Mouse (Mus musculus) left cerebral cortex, postnatal 4 days (tissue): ENCODE measurements around the gene Ass1. TPM values are rescaled to one million over a fixed set of nuclear protein-coding genes. Genes with fewer than 3 reads are reported as not detected.

Experiments
- DNase-seq: peaks from one replicate; pipeline ENCODE4 v3.0.0-alpha.2; 2022
- intact Hi-C: fragments of 180-260 bp; cut with DNase I; formaldehyde crosslinking; loops from one replicate; pipeline ENCODE4 v1.15.1; 2025
- total RNA-seq, 2 experiments: library from RNA; stranded (reverse); gene quantifications; 2 replicates each; pipeline ENCODE4 v1.2.3; 2021

The Ass1 gene
- total RNA-seq, 2 experiments from 2014 or later: 14.7 to 18.2 TPM

GRCm38 (mm10) chr2:31458460-31458859, 11.5 kb upstream of the Ass1 start:
- DNase-seq: no peak
- intact Hi-C loops: no loop called here

DNA sequence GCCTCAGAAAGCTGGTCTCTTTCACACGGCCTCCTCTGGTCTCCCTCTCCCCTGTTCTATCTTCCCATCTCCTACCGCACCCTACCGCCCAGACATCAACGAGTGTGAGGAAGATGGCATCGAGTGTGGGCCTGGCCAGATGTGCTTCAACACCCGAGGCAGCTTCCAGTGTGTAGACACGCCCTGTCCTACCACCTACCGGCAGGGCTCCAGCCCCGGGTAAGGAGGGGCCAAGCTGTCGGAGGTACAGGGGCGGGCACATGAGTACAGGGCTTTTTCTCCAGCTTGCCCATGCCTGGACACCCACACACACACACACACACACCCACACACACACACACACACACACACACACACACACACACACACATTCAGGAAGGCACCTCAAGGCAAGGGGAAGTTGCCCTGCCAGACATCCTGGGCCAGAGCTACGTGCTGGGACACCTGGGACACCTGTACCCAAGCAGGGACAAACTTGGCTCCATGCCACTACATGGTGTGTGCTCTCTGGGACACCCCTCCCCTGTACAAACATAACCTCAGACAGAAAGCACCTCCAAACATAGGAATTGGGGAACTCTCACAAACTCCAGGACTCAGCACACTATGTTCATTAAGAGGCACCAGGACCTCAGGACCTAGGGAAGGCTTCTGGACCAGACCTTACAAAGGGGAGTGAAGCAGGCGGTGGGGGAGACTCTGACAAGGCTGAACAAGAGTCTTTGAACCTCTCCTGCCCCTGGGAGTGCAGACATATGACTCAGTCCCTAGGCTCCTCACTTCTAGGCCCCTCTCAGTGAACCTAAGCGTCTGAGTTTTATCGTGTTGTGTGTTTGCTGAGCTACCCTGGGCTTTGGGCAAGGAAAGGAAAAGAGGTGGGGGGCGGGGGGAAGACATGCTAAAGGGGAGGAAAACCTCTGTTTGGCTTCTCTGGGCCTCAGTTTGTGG, 10.7 kb upstream of the Ass1 start:
- DNase-seq: no peak
- intact Hi-C loops: no loop called here

GRCm38 (mm10) chr2:31460025-31460571, 9.9 kb upstream of the Ass1 start:
- DNase-seq: peak; percentile 53
- intact Hi-C loops: no loop called here

DNA sequence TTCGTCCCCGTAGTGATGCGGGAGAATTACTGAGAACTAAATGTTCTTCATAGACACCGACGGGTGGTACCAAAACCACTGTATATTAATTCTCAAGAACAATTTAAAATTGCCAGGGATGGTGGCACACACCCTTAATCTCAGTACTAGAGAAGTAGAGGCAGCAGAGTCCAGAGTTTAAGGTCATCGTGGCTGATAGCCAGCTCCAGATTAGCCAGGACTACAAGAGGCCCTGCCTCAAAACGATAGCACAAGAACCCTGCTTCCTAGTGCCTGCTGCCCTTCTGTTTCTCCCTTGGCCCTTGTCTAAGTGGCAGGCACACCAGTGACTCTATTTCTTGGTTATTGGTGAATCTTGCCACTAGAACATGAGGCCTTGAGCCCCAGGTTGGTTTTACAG, 9.1 kb upstream of the Ass1 start:
- intact Hi-C loops: no loop called here
- DNase-seq: no peak

- intact Hi-C loops: no loop called here
- DNase-seq: no peak
Observed at GRCm38 (mm10) chr2:31462051-31462450, 8.0 kb upstream of the Ass1 start.

DNA sequence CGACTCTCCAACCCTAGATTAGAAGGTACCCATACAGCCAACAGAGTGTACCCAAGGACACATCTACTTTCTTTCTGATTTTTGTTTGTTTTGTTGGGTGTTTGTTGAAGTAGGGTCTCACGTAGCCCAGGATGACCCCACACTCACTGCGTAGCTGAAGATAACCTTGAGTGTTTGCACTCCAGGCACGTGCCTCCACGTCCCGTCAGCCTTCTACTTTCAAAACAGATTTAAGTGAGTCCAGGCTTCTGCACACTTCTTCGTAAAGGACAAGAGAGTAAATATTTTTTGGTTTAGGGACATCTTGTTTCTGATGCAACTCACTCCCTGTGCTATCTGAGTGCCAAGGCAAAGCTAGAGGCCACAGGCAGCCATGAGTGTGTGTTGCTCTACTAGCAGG, 6.8 kb upstream of the Ass1 start:
- no peak for DNase-seq
- intact Hi-C loops: no loop called here

DNA sequence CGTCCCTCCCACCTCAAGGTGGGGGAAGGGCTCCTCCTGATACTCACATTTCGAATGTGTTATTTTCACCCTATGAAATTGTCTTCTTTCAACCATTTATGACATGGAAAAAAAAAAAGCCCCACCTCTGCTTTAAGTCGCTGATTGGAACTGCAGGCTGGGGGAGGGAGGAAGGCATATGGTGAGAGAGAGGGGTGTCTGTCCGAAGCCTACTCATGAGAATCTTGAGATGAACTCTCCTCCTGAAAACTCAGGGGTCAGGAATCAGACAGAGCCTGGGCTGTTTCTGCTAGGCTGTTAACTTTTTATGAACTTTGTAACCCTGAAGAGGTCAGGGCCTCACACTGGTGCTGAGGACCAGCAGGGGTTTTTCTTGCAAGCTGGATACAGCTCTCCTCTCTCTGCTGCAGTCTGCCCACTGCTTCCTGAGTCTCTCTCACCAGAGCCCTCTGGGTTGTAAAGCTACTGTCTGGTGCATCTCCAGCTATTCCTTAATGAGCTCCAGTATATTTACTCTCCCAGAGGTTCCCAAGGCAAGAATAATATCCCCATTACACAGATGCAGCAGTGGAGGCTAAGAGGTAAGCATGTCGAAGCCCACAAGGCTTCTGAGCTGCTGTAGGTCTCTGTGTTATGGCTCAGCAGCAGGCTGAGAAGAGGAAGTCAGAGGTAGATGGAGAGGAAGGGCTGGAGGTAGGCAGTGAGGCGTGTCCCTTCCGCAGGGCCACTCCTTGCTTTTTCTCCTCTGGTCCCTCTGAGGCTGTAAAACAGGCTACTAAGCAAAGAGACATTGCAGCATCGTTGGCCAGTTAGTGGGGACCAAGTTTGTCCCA, 6.1 kb upstream of the Ass1 start:
- no peak for DNase-seq
- intact Hi-C loops: no loop called here

- DNase-seq: no peak
- intact Hi-C loops: no loop called here
Observed at GRCm38 (mm10) chr2:31464529-31464910, 5.5 kb upstream of the Ass1 start.

- no peak for DNase-seq
- intact Hi-C loops: no loop called here
Observed at GRCm38 (mm10) chr2:31467457-31467856, 2.5 kb upstream of the Ass1 start.

DNA sequence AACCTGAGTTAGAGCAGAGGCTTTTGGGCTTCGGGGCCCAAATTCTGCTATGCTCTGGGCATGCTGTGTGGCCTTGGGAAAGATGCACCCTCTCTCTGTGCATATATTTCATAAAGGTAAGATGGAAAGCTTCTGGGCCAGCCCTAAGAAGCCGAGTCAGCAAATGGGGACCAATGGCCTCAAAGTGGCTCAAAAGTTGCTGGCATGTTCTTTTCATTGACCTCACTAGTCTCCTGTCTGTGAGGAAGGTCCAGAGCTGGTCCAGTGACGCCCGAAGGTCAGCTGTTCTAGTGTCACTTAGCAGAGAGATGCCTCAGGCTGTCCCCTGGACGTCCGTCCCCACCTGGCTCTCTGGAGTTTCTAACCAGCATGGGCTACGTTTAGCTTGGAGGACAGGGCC, 1.1 kb upstream of the Ass1 start:
- intact Hi-C loops: no loop called here
- DNase-seq: no peak

DNA sequence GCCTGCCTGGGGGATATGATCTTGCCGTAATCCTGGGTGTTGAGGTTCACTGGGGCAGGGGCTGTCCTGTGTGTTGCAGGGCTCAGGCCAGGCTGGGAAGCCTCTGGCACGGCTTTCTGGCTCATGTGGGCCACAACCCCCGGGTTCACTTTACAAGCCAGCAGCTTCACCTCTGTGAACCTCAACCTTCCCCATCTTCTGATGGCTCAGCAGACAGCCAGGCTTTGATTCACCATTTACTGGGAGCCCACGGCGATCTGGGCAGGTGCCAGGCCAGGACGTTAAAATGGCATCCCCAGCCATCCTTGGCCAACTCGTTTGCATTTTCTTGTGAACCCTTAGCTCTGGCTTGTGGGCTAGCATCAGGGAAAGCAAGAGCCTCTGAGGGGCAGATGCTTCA, 527 bp upstream of the Ass1 start:
- intact Hi-C loops: no loop called here
- DNase-seq: no peak

GRCm38 (mm10) chr2:31470683-31471385, 827 bp downstream of the Ass1 start:
- intact Hi-C loops: no loop called here
- DNase-seq: no peak

DNA sequence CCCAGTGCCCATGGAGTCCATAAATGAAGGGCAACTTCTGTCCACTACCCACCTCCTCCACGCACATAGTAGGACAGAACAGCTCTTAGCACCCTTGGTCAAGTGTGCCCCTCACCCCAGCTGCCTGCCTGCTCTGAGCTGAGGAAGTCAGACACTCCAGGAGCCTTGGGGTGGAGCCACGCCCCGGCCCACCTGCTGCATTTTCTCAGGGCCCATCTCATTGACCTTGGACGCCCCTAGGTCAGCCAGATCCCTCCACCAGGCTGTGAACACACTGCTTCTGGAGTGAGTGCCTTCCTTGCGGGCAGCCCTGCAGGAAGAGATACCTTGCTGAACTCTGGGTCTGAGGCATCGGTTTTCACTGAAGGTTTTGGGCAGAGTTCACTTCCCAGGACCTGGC, 1.6 kb downstream of the Ass1 start:
- DNase-seq: no peak
- intact Hi-C loops: no loop called here

- intact Hi-C loops: no loop called here
- peak; percentile 43 for DNase-seq
Observed at GRCm38 (mm10) chr2:31472406-31473065, 2.5 kb downstream of the Ass1 start.

- intact Hi-C loops: no loop called here
- no peak for DNase-seq
Observed at GRCm38 (mm10) chr2:31473941-31474340, 3.9 kb downstream of the Ass1 start.

DNA sequence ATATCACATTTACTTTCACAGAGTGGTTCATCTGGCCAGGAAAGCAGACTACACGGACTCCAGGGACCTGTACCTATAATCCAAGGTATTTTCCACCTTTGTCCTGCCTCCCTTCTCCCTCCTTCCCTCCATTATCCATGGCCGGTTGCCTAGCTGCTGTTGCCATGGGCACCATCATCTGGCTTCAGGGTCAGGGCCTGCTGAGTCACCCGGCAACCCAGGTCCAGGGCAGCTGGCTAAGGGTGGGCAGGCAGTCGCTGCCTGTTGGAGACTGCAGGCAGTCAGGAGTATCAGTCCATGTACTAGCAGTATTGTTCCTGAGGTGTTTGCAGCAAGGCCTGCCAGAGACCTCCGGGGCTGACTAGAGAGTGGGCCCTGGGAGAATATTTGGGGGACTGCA, 4.7 kb downstream of the Ass1 start:
- intact Hi-C loops: no loop called here
- no peak for DNase-seq

- intact Hi-C loops: no loop called here
- no peak for DNase-seq
Observed at GRCm38 (mm10) chr2:31476107-31476820, 6.3 kb downstream of the Ass1 start.

DNA sequence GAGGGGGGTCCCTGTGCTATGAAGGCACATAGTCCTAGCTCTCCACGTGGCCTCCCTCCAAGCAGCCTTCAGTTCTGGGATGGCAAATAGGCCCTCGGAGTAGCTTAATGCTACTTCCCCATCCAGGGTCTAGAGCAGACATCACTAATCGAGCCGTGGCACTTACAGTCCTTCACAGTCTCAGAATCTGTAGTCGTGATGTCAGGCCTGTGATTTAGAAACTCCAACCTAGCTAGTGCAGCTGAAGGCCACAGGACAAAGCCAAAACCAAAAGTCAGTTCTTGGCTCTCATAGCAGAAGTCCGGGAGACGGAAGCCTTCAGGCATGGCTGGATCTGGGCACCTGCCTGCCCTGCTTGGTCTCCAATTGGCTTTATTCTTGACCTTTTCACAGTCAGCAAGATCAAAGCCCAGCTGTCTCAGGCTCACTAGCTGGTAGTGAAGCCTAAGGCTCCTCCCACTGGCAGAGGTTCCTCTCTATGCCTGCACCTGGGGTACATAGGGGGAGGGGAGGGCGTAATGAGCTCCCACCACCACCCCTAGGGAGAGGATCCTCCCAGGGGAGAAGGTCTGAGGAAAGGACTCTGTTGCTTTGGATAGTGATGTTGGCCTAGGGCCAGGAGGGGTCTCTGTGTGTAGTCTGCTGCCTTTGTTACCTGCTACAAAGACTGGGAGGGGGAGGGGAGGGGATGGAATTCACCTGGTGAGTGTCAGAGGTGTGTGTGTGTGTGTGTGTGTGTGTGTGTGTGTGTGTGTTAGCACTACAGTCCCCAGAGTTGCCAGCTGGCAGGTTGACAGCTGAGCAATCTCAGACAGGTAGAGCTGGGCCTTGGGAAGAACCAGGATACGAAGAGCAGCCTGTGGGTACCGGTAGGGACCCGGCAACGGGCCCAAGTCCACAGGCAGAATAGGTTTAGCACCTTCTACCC, 7.5 kb downstream of the Ass1 start:
- intact Hi-C loops: no loop called here
- DNase-seq: no peak
